Mouse (Mus musculus): ENCODE measurements at regions not wholly inside any gene's neighbourhood (a gene's known extent, or its start where the extent isn't known, plus 50 kb on each side); places are given as distances from the start of the nearest gene placed in this dataset.

DNA sequence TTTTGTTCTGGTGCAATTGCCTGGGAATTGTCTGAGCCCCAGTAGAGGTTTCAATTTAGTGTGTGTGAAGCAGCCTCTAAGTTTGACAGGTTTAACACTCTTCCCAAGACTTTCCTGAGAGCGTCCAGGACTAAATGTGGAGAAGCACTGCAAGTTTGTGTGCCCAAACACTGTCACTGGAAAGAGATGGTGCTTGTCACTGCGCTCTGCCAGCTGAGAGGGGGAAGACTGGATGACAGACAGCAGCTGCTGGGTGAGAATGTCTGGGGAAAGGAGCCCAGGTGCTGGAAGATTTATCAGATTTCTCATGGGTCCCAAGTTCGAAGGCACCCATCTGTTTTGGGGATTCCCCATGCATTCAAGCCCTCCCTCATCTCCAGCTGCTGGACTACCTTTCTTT, 114.2 kb upstream of the Cblb start:
- H3K4me1 ChIP-seq (ENCODE audit: control insufficient read depth in 1 of 2, insufficient read depth in 2 of 2, low read length in 2 of 2): no peaks in the 10 kb centered on the region; a peak in 1 of 4 replicates
- TF ChIP-seq ZC3H11A (IDR thresholded peaks at IDR 0.05; ENCODE audit: low read depth, low read length) (no peak), SMC3 (IDR thresholded peaks at IDR 0.05; ENCODE audit: low read depth, low read length) (no peak), MAFK (IDR thresholded peaks at IDR 0.05; ENCODE audit: borderline replicate concordance, low read depth, low read length) (no peak), E2F4 (IDR thresholded peaks at IDR 0.05; ENCODE audit: borderline replicate concordance, low read depth, low read length) (no peak), BHLHE40 (IDR thresholded peaks at IDR 0.05; ENCODE audit: borderline replicate concordance, low read depth, low read length) (no peak), CTCF (IDR thresholded peaks at IDR 0.05 in 2 of 3, conservative IDR thresholded peaks at IDR 0.05 in 1 of 3; ENCODE audit: control insufficient read depth in 1 of 3, insufficient read depth in 1 of 3, low read depth in 2 of 3, low read length in 3 of 3, poor library complexity in 1 of 3, severe bottlenecking in 1 of 3) (no peak), MAZ (IDR thresholded peaks at IDR 0.05; ENCODE audit: low read depth, low read length) (no peak), POLR2A (IDR thresholded peaks at IDR 0.05; ENCODE audit: control insufficient read depth in 1 of 2, insufficient read depth in 1 of 2, low read depth in 1 of 2, low read length in 2 of 2, poor library complexity in 1 of 2) (no peak), MYC (IDR thresholded peaks at IDR 0.05; ENCODE audit: low read depth, low read length) (no peak), UBTF (IDR thresholded peaks at IDR 0.05; ENCODE audit: borderline replicate concordance, insufficient read depth, low read depth, low read length) (no peak), KAT2A (conservative IDR thresholded peaks at IDR 0.05; ENCODE audit: low read depth, low read length) (no peak), JUND (IDR thresholded peaks at IDR 0.05; ENCODE audit: low read depth, low read length) (no peak), GATA1 (IDR thresholded peaks at IDR 0.05; ENCODE audit: low read depth, low read length) (no peak)
- no peaks in the 10 kb centered on the region for H3K27me3 ChIP-seq (ENCODE audit: control insufficient read depth in 1 of 2, insufficient read depth in 2 of 2, low read length in 2 of 2)
- H3K9me3 ChIP-seq (replicated peaks; ENCODE audit: insufficient read depth, low read length): no peaks in the 10 kb centered on the region
- no peak overlapping the region for H3K27ac ChIP-seq (ENCODE audit: control insufficient read depth, low read depth, low read length)
- DNase-seq (ENCODE audit: low read depth, low spot score): no peak
- H3K9ac ChIP-seq (ENCODE audit: control insufficient read depth, low read depth, low read length, poor library complexity, severe bottlenecking): no peak overlapping the region
- H3K4me3 ChIP-seq (ENCODE audit: control insufficient read depth in 1 of 2, insufficient read depth in 1 of 2, low read depth in 2 of 2, low read length in 2 of 2): no peak overlapping the region
- H3K79me2 ChIP-seq (ENCODE audit: control insufficient read depth, insufficient read depth, low read length, poor library complexity): no peaks in the 10 kb centered on the region
- H3K36me3 ChIP-seq (ENCODE audit: control insufficient read depth in 1 of 2, insufficient read depth in 2 of 2, low read length in 2 of 2): no peaks in the 10 kb centered on the region

DNA sequence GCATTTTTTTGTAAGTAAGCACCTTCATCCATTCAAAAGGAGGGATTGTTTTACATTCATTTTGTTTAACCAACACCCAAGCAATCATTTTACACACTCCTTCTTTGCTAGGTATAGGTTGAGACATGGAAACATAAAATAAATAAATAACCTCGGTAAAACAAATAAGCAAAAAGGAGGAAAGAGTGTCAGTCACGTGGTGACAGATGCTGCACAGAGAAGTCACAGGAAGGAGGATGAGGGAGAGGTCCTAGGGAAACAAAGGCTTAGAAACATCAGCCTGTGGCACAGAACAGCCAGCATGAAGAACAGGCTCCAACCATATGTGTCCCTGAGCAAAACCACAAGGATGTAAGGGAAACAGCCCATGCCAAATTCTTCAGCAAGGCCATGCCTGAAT, 113.5 kb upstream of the Cblb start:
- no peak overlapping the region for H3K9ac ChIP-seq (ENCODE audit: control insufficient read depth, low read depth, low read length, poor library complexity, severe bottlenecking)
- H3K4me3 ChIP-seq (ENCODE audit: control insufficient read depth in 1 of 2, insufficient read depth in 1 of 2, low read depth in 2 of 2, low read length in 2 of 2): no peak overlapping the region
- no peak for DNase-seq (ENCODE audit: low read depth, low spot score)
- H3K27me3 ChIP-seq (ENCODE audit: control insufficient read depth in 1 of 2, insufficient read depth in 2 of 2, low read length in 2 of 2): no peaks in the 10 kb centered on the region
- no peak for TF ChIP-seq TBP (IDR thresholded peaks at IDR 0.05; ENCODE audit: low read depth, low read length)
- TF ChIP-seq POLR2AphosphoS2 (IDR thresholded peaks at IDR 0.05; ENCODE audit: low read length): no peak
- no peak for TF ChIP-seq TCF12 (IDR thresholded peaks at IDR 0.05; ENCODE audit: low read depth, low read length)
- TF ChIP-seq ETS1 (IDR thresholded peaks at IDR 0.05; ENCODE audit: low read depth, low read length): no peak
- no peak for TF ChIP-seq TAL1 (IDR thresholded peaks at IDR 0.05; ENCODE audit: low read length)
- TF ChIP-seq KAT2A (conservative IDR thresholded peaks at IDR 0.05; ENCODE audit: low read depth, low read length): no peak
- TF ChIP-seq E2F4 (IDR thresholded peaks at IDR 0.05; ENCODE audit: borderline replicate concordance, low read depth, low read length): no peak
- no peak for TF ChIP-seq MYB (IDR thresholded peaks at IDR 0.05; ENCODE audit: low read depth, low read length)
- TF ChIP-seq CTCF (IDR thresholded peaks at IDR 0.05 in 2 of 3, conservative IDR thresholded peaks at IDR 0.05 in 1 of 3; ENCODE audit: control insufficient read depth in 1 of 3, insufficient read depth in 1 of 3, low read depth in 2 of 3, low read length in 3 of 3, poor library complexity in 1 of 3, severe bottlenecking in 1 of 3): no peak
- TF ChIP-seq CHD1 (IDR thresholded peaks at IDR 0.05; ENCODE audit: low read depth, low read length): no peak
- no peak for TF ChIP-seq MAX (IDR thresholded peaks at IDR 0.05; ENCODE audit: low read length)
- no peak for TF ChIP-seq UBTF (IDR thresholded peaks at IDR 0.05; ENCODE audit: borderline replicate concordance, insufficient read depth, low read depth, low read length)
- TF ChIP-seq SIN3A (IDR thresholded peaks at IDR 0.05; ENCODE audit: low read length): no peak
- TF ChIP-seq RAD21 (IDR thresholded peaks at IDR 0.05; ENCODE audit: low read depth, low read length): no peak
- TF ChIP-seq MAFK (IDR thresholded peaks at IDR 0.05; ENCODE audit: borderline replicate concordance, low read depth, low read length): no peak
- H3K36me3 ChIP-seq (ENCODE audit: control insufficient read depth in 1 of 2, insufficient read depth in 2 of 2, low read length in 2 of 2): no peaks in the 10 kb centered on the region
- H3K27ac ChIP-seq (ENCODE audit: control insufficient read depth, low read depth, low read length): no peak overlapping the region
- no peaks in the 10 kb centered on the region; a peak in 1 of 4 replicates for H3K4me1 ChIP-seq (ENCODE audit: control insufficient read depth in 1 of 2, insufficient read depth in 2 of 2, low read length in 2 of 2)
- no peaks in the 10 kb centered on the region for H3K9me3 ChIP-seq (replicated peaks; ENCODE audit: insufficient read depth, low read length)
- no peaks in the 10 kb centered on the region for H3K79me2 ChIP-seq (ENCODE audit: control insufficient read depth, insufficient read depth, low read length, poor library complexity)
